Mouse (Mus musculus) testis, adult 2 months (tissue): ENCODE measurements at regions not wholly inside any gene's neighbourhood (a gene's known extent, or its start where the extent isn't known, plus 50 kb on each side); places are given as distances from the start of the nearest gene placed in this dataset.

ENCODE experiments used
- CTCF ChIP-seq: fragments of 200-500 bp; IDR thresholded peaks from 2 replicates; pipeline ENCODE4 v1.5.1; 2012; ENCODE audit warnings: low read depth, mild to moderate bottlenecking, inconsistent platforms, low read length, moderate library complexity; ENCODE audit not compliant: control insufficient read depth, insufficient read depth, insufficient replicate concordance
- POLR2A ChIP-seq: fragments of 200-500 bp; IDR thresholded peaks from 2 replicates; pipeline ENCODE4 v1.6.1; 2012; ENCODE audit warnings: low read depth, mild to moderate bottlenecking, inconsistent platforms, low read length, moderate library complexity; ENCODE audit not compliant: control insufficient read depth

DNA sequence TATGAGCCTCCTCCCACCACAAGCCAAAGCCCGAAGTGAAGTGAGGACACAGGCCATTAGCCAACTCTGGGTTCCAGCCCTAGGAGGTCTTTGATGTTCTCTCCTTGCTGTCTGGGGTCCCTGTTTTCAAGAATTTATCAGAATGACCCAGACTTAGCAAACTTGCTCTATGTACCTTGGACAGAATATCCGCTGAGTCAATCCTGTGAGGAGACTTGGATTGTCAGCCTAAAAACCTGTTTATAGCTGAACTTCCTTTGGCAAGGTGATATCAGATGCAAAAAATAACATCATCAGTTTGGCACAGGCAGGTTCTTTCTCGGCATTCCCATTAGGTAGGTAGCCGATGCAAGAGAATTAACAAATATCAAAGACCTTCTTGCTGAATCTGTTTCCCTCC lies 146.9 kb upstream of the Igf1 start:
- TF ChIP-seq CTCF (no peak), POLR2A (no peak)
